Mouse (Mus musculus): ENCODE results near the gene Aldh3a2. TPM values are rescaled to one million over a fixed set of nuclear protein-coding genes. Genes with fewer than 3 reads are reported as not detected.

The Aldh3a2 gene
- polyA plus RNA-seq, 1 experiment from 2014 or later = 41.1 TPM

DNA sequence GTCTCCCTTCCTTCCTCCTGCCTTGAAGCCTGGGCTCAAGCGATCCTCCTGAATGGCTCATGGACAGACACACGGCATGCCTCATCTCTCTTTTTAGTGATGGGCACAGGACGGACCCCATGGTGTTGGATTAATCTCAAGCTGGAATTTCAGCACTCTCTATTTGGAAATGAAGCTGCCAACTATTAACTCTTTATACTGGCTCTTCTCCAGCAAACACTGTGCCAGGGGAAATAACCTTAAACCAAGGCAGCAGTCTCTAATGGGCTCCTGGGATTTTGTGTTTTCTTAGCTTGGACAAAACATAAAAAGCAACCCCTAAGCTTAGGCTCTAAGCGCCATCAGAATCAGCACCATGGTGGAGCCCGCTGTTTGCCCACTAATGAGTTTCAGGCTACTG lies 3.1 kb upstream of the Aldh3a2 start:
- Histone ChIP-seq H3K36me3 (no peaks in the 10 kb centered on the region), H3K4me2 (no peak overlapping the region), H3K27me3 (no peaks in the 10 kb centered on the region), H3K9ac (no peak overlapping the region), H3K9me3 (no peaks in the 10 kb centered on the region), H3K4me1 (peaks cover 17% of the 10 kb centered on the region; the same call in 1 of the 2 replicates), H3K27ac (no peak overlapping the region), H3K4me3 (no peak overlapping the region)
- WGBS = 77% methylated on average over 5 of the region's 5 CpGs
- no peak for ATAC-seq (ENCODE audit: borderline replicate concordance, extremely low read depth, low FRiP score, low TSS enrichment)

DNA sequence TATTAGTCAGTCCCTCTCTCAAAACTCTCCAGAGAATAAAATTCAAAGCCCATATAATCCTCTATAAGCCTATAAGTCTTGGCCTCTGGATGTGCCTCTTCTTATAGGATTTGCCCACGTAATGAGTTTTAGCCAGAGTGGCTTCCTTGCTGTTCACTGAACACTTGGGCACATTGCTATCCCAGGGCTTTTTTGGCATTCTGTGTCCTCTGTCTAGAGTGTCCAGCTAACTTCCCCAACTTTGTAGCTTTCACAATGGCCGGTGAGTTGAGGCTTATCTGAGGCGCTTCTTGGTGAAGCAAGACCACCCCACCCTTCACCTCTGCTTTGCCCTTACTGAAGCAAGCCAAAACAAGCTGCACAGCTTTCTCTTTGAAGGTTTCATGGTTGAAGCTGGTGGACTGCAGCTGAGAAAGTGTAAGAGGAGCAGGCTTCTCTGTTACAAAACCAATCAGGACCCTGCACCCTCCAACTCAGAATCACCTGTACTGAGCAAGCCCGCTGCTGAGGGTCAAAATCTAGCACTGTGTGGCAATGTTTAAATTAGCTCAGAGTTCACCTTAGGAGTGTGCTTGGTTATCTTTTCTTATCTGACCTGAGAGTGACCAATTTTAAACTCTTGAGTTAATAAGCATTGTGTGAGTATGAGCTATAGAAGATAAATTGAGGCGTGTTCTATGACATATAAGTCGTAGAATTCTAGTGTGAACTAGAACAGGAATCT lies 1.5 kb upstream of the Aldh3a2 start:
- H3K4me2 ChIP-seq = no peak overlapping the region
- no peak overlapping the region for H3K4me3 ChIP-seq
- 78% methylated on average over 6 of the region's 6 CpGs for WGBS
- no peak overlapping the region for H3K9ac ChIP-seq
- H3K27me3 ChIP-seq = no peaks in the 10 kb centered on the region
- H3K4me1 ChIP-seq = peaks cover 14% of the 10 kb centered on the region; the same call in 1 of the 2 replicates
- peaks cover 5% of the 10 kb centered on the region; the same call in 1 of the 2 replicates for H3K36me3 ChIP-seq
- no peak overlapping the region for H3K27ac ChIP-seq
- no peak for ATAC-seq (ENCODE audit: borderline replicate concordance, extremely low read depth, low FRiP score, low TSS enrichment)
- no peaks in the 10 kb centered on the region for H3K9me3 ChIP-seq

DNA sequence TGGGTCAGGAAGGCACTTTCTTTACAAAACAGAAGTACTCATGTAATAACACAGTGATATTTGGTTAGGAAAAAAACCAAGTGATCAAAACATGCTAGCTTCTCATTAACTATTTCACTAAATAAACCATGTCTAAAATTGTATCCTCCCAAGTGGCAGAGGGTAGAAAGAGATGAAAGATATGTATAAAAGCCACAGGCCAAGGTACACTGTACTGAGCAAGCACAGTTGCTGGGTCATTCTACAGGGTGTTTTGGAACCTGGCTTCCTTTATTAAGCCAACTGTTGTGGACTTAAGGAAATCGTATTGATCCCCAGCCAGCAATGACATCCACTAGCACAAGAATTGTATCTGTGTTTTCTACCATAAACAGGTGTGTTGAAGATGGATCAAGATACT lies 3.4 kb downstream of the Aldh3a2 start:
- Histone ChIP-seq H3K4me1 (peaks cover 11% of the 10 kb centered on the region; the same call in 1 of the 2 replicates), H3K9me3 (no peaks in the 10 kb centered on the region), H3K9ac (no peak overlapping the region), H3K4me2 (no peak overlapping the region), H3K4me3 (no peak overlapping the region), H3K27ac (no peak overlapping the region), H3K36me3 (peaks cover 44% of the 10 kb centered on the region), H3K27me3 (no peaks in the 10 kb centered on the region)
- no peak for ATAC-seq (ENCODE audit: borderline replicate concordance, extremely low read depth, low FRiP score, low TSS enrichment)
- WGBS = 90% methylated on average over 1 of the region's 1 CpGs

DNA sequence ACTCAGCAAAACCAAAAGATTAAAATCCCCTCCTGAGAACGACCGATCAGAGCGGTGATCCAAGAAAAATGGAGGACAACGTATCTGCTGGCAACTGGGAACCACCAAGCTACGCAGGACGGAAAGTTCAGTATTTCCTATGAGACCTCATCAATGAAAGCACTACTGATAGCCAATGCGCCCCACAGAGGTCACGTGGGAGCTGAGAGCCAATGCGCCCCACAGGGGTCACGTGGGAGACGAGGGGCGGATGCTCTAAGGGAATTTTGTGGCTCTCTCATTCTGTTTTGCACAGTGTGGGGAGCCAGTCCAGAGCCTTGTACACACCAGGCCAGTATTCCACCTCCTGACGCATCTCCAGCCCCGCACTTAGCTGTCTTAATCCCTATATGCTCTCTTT lies 4.7 kb downstream of the Aldh3a2 start:
- ATAC-seq (ENCODE audit: borderline replicate concordance, extremely low read depth, low FRiP score, low TSS enrichment) = no peak

DNA sequence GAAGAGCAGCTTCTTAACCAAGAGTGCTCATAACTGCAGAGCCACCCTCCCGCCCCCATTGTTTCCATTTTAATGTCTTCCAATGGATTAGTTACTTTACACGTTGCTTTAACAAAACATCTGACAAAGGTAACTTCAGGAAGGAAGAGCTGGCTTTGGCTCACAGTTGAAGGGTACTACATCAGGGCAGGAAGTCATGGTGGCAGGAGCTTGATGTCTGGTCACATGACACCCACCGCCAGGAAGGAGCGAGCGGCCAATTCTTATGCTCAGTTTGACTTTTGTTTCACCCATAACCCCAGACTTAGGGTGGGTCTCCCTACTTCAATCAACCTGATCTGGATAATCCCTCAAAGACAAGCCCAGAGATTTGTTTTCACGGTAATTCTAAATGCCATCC lies 8.2 kb downstream of the Aldh3a2 start:
- peaks cover 76% of the 10 kb centered on the region for H3K36me3 ChIP-seq

More for the DNA sequence above, 4.7 kb downstream of the Aldh3a2 start:
- no peak overlapping the region for H3K4me3 ChIP-seq
- H3K36me3 ChIP-seq = peaks cover 54% of the 10 kb centered on the region
- peaks cover 11% of the 10 kb centered on the region; the same call in 1 of the 2 replicates for H3K4me1 ChIP-seq
- H3K9me3 ChIP-seq = no peaks in the 10 kb centered on the region
- no peaks in the 10 kb centered on the region for H3K27me3 ChIP-seq
- no peak overlapping the region for H3K27ac ChIP-seq
- 93% methylated on average over 14 of the region's 14 CpGs for WGBS
- H3K4me2 ChIP-seq = no peak overlapping the region
- H3K9ac ChIP-seq = no peak overlapping the region

DNA sequence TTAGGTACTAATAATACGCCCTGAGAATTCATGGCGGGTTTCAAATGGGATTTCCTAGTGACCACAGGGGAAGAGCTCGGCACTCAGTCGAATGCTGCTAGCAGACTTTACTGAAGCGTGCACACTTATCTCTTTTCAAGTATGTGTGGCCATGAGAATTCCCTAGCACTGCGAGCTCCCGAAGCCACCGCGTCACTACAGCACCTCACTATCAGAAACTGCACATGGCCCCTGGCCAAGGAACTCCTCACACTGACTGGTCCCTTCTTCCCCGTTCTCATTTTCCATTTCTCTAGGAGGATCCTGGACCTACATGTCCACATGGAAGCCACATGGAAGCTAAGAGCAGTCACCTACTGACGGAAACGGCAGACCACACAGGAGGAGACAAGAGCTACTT lies 14.5 kb downstream of the Aldh3a2 start:
- Histone ChIP-seq H3K27ac (no peak overlapping the region), H3K4me1 (no peaks in the 10 kb centered on the region), H3K4me3 (no peak overlapping the region), H3K9ac (no peak overlapping the region), H3K4me2 (no peak overlapping the region), H3K27me3 (no peaks in the 10 kb centered on the region), H3K9me3 (no peaks in the 10 kb centered on the region), H3K36me3 (peaks cover 53% of the 10 kb centered on the region)
- 74% methylated on average over 12 of the region's 12 CpGs for WGBS
- no peak for ATAC-seq (ENCODE audit: borderline replicate concordance, extremely low read depth, low FRiP score, low TSS enrichment)

More for the DNA sequence above, 8.2 kb downstream of the Aldh3a2 start:
- H3K9me3 ChIP-seq = no peaks in the 10 kb centered on the region
- no peaks in the 10 kb centered on the region for H3K4me1 ChIP-seq
- no peaks in the 10 kb centered on the region for H3K27me3 ChIP-seq
- H3K9ac ChIP-seq = no peak overlapping the region
- H3K27ac ChIP-seq = no peak overlapping the region
- no peak overlapping the region for H3K4me2 ChIP-seq
- 92% methylated on average over 6 of the region's 6 CpGs for WGBS
- H3K4me3 ChIP-seq = no peak overlapping the region
- ATAC-seq (ENCODE audit: borderline replicate concordance, extremely low read depth, low FRiP score, low TSS enrichment) = no peak

DNA sequence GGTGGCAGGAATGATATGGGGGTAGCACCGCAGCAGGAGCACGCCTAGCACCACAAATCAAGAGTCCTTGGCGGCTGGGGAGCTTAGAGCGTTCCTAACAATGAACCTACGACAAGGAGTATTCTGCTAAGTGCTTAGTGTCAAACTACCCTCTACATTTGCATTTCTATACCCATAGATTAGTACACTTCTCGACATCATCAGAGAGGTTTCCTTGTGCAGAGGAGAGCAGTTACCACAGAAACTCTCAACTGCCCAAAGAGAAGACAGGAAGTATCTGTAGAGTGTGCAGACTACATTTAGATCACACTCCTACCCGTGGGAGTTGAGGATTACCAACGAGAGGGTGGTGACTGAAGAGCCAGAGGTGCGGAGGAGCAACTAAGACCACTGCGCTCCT lies 15.5 kb downstream of the Aldh3a2 start:
- peaks cover 52% of the 10 kb centered on the region for H3K36me3 ChIP-seq
- no peak overlapping the region for H3K4me3 ChIP-seq
- no peak for ATAC-seq (ENCODE audit: borderline replicate concordance, extremely low read depth, low FRiP score, low TSS enrichment)
- no peak overlapping the region for H3K4me2 ChIP-seq
- H3K27me3 ChIP-seq = no peaks in the 10 kb centered on the region
- H3K4me1 ChIP-seq = no peaks in the 10 kb centered on the region
- H3K9me3 ChIP-seq = no peaks in the 10 kb centered on the region
- H3K9ac ChIP-seq = no peak overlapping the region
- H3K27ac ChIP-seq = no peak overlapping the region
- WGBS = 80% methylated on average over 10 of the region's 10 CpGs

DNA sequence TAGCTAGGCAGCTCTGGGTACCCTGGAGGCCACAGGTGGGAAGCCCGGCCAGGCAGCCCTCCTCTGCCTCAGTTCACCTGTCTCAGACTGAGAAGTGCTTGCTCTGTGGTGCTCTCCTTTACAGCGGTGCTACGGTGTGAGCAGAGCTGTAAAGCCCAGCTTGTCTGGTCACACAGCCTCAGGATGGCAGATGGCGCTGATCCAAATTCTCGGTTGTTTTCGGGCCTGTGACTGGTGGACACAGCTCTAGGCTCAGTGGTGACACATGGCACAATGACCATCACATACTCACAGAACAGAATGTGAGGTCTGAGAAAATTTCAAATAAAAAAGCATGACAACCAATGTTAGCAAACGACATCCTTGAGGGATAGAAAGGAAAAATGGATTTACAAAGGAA lies 22.9 kb downstream of the Aldh3a2 start:
- no peak overlapping the region for H3K27ac ChIP-seq
- H3K4me1 ChIP-seq = no peaks in the 10 kb centered on the region
- WGBS = 69% methylated on average over 7 of the region's 7 CpGs
- H3K4me3 ChIP-seq = no peak overlapping the region
- no peaks in the 10 kb centered on the region for H3K27me3 ChIP-seq
- peaks cover 18% of the 10 kb centered on the region for H3K36me3 ChIP-seq
- no peaks in the 10 kb centered on the region for H3K9me3 ChIP-seq
- no peak overlapping the region for H3K9ac ChIP-seq
- H3K4me2 ChIP-seq = no peak overlapping the region
- no peak for ATAC-seq (ENCODE audit: borderline replicate concordance, extremely low read depth, low FRiP score, low TSS enrichment)

DNA sequence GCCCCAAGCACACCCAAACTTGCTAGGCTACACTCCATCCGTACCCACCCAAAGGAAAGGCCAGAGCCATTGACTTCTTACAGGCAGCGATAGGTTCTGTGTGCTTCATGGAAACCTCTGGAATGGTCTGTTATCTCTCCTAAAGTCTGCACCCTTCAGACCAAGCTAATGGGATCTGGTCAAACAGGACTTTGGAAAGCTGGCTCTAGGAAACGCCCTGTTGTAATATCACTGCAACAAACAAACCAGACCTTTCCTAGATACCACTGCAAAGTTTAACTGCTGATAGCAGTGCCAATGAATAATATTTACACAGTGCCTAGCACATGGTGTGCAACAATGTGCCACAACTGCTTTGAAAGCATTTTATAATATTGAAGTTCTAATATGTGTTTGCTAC lies 31.2 kb downstream of the Aldh3a2 start:
- Histone ChIP-seq H3K4me3 (no peak overlapping the region), H3K4me2 (no peak overlapping the region), H3K4me1 (no peaks in the 10 kb centered on the region), H3K36me3 (no peaks in the 10 kb centered on the region), H3K9me3 (no peaks in the 10 kb centered on the region), H3K27ac (no peak overlapping the region), H3K9ac (no peak overlapping the region), H3K27me3 (peaks cover 5% of the 10 kb centered on the region; the same call in 1 of the 2 replicates)
- 85% methylated on average over 3 of the region's 3 CpGs for WGBS
- ATAC-seq (ENCODE audit: borderline replicate concordance, extremely low read depth, low FRiP score, low TSS enrichment) = no peak

DNA sequence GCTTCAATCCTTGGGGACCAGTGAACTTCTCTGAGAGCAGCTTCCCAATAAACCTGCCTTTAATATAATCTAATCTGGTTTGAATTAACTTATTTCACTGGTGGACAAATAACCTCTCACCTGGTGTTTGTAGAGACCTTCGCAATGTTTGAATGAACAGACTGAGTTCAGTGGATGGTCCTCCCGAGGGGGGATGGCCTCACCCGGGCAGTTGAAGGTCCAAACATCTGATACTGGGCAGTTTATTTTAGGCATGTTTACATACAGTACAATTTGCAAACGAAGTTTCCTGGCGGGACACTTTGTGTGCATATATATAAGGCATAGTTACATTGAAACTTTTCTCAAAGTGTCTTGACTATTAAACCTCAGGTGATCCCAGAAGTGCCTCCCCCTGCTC lies 33.1 kb downstream of the Aldh3a2 start:
- Histone ChIP-seq H3K9me3 (no peaks in the 10 kb centered on the region), H3K36me3 (no peaks in the 10 kb centered on the region), H3K4me3 (no peak overlapping the region), H3K27me3 (peaks cover 5% of the 10 kb centered on the region; the same call in 1 of the 2 replicates), H3K4me1 (no peaks in the 10 kb centered on the region), H3K9ac (no peak overlapping the region), H3K4me2 (no peak overlapping the region), H3K27ac (no peak overlapping the region)
- 16% methylated on average over 5 of the region's 5 CpGs for WGBS
- no peak for ATAC-seq (ENCODE audit: borderline replicate concordance, extremely low read depth, low FRiP score, low TSS enrichment)

DNA sequence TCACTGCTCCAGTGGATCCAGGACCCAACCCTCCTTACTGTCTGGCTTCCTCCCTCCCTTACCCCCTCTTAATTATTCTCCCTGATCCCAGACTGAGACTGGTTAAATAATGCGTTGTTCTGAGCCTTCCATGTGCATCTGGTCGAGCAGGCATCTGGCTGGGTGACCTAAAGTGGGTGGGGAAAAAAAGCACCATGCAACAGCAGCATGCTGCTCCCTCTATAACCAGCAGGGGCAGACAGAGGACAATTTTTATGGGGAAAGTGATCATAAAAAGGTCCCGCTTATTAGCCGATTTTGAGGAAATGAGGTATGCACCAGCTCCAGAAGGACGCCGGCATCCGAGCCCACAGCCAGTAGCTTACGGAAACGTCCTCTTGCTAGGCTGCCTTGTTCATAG lies 35.9 kb downstream of the Aldh3a2 start:
- no peak for ATAC-seq (ENCODE audit: borderline replicate concordance, extremely low read depth, low FRiP score, low TSS enrichment)
- Histone ChIP-seq H3K4me1 (no peaks in the 10 kb centered on the region), H3K4me3 (no peak overlapping the region), H3K27ac (no peak overlapping the region), H3K9me3 (no peaks in the 10 kb centered on the region), H3K27me3 (peaks cover 5% of the 10 kb centered on the region; the same call in 1 of the 2 replicates), H3K9ac (no peak overlapping the region), H3K36me3 (no peaks in the 10 kb centered on the region), H3K4me2 (peak overlapping the region; percentile 40)
- WGBS = 3% methylated on average over 9 of the region's 9 CpGs

DNA sequence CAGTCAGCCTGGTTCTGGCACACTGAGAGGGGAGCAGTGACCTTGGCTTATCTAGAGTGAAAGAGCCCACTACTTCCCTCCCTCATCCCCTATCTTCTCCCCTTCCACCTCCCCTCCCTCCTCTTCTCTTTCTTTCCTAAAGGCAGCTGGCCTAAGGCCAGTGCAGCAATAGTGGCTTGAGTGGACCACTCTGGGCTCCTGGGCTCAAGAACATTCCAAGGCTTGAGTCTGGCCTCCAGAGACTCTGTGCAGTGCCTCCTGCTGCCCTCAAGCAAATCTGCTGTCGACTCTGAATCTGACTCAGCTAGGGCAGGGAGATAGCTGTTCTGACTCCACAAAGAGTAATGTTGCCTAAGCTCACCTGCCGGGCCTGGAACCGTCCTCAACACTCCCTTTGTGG lies 38.9 kb downstream of the Aldh3a2 start:
- no peak overlapping the region for H3K27ac ChIP-seq
- 68% methylated on average over 3 of the region's 3 CpGs for WGBS
- no peak for ATAC-seq (ENCODE audit: borderline replicate concordance, extremely low read depth, low FRiP score, low TSS enrichment)

More for the DNA sequence above, 38.9 kb downstream of the Aldh3a2 start:
- peaks cover 8% of the 10 kb centered on the region; the same call in 1 of the 2 replicates for H3K4me1 ChIP-seq
- H3K4me3 ChIP-seq = no peak overlapping the region
- no peak overlapping the region for H3K4me2 ChIP-seq
- no peak overlapping the region for H3K9ac ChIP-seq
- no peaks in the 10 kb centered on the region for H3K9me3 ChIP-seq
- no peaks in the 10 kb centered on the region for H3K36me3 ChIP-seq
- H3K27me3 ChIP-seq = peaks cover 3% of the 10 kb centered on the region; the same call in 1 of the 2 replicates

Measured in lung, embryonic 15.5 days (tissue).